Mouse (Mus musculus) layer of hippocampus, adult 11-12 months (tissue): ENCODE data around the gene Ano5.
A peak's percentile ranks its signal among the peaks of the same experiment; 100 is the strongest.

ENCODE experiments used
- DNase-seq: peaks from one replicate; pipeline ENCODE4 v3.0.0; 2022; ENCODE audit warnings: low spot score

Gene Ano5

DNA sequence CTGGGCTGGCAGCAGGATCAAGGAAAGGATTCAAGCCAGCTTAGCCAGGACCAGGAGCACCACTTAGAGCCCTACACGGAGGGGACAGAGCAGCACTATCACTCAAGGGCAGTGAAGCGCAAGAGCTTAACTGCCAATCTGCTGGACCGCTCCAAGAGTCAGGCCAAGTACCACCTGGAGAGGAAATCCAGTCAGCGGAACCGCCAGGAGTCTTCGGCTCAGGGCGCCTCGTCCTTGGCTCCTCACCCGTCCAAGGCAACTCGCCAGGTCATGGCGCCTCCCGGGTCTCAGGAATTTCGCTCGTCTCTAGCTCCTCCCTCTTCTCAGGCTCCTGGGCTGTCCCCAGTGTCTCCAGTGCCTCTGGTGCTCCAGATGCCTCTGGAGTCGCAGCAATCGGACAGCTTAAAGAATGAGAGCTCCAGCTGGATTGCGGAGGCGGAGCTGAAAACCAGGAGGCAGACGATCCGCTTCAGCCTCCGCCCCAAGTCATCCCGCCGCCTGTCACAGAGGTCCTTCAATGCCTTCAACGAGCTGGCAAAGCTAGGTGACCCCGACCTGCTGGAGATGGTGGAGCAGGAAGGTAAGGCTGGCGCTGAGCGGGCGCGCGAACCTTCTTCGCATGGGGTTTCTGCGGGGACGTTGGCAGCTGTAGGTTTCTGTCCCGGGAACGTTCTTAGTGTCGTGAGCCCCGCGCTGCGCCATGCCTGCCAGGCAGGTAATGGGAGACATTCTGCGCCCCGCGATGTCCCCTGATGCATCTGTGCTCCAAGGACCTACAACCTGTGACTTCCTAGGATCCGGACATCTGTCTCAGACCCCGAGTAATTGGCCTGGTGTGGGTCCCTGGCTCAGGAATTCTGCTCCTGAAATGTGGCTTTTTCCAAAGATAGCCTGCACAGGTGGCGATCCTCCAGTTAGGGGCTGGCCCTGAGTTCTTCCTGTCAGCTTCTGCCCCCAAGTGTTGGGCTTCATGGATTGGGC lies at the start of gene Ano5:
Ano5 (plus strand) TSS at position 359 of the 981 bp plus-strand sequence.
- peak; percentile 23 for DNase-seq

DNA sequence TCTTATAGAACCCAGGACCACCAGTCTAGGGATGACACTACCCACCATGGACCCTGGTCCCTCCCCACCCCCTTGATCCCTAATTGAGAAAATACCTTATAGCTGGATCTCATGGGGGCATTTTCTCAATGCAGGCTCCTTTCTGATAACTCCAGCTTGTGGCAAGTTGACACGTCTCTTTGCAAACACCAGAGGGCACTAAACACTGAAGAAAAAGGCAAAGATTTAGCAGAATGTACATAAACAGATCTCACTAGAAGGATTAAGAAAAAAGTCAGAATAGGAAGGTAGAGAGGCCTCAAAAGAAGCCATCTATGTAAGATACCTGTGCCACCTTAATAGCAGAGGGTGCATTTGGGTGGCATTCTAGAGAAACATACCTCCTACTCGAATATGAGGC lies 11.4 kb upstream of the Ano5 start:
- DNase-seq, result no peak

DNA sequence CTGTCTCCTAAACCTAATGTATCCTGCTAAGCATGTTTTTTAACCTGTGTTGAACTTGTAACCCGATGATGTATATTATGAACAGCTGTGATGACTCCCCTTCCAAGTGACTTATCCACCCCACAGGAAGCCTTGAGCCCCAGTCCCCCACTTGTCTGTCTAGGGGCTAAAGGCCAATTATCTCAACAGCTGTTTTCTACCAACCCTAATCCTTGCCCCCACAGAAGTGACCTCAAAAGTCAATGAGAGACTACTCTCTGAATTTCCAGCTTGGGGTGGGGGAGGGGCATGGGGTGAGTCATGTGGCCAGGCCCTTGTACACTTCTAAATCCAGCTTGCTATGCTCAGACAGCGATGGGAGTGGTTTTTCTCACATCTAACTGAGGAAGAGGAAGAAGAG lies 6.9 kb upstream of the Ano5 start:
- DNase-seq, result no peak

DNA sequence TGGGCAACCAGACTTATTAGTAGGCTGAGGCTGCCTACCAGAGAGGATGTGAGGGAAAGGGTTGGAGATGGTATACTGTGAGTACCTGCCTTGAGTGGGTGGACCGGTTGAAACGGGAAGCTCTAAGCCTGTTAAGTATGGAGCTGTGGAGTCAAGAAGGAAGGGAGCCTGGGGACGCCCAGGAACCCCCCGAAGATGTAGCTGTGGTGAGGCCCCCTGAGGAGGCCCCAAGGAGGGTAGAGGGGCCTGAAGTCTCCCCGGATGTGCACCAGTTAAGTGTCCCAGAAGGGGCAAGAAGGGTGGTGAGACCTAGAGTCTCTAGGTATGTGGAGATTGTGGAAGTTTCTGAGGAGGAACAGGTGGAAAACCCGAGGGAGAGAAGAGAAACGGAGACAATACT lies 682 bp upstream of the Ano5 start:
- DNase-seq, result no peak

DNA sequence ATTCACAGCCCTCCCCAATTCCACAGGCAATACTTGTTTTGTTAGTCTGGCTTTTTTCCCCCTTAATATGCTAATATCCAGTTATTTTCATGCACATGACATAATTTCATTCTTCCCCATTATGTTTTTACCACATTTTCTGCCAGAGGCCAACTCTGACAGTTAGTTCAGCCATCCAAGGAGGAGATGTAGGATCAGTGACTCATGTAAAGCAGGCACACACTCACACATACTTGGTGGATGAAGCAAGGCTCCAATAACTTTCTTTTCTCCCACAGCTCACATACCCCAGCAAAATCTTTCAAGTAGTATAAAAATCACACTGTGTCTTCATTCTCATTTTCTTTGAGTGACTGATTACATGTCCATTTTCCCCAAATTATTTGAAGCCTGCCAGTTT lies 28.5 kb downstream of the Ano5 start:
- no peak for DNase-seq

DNA sequence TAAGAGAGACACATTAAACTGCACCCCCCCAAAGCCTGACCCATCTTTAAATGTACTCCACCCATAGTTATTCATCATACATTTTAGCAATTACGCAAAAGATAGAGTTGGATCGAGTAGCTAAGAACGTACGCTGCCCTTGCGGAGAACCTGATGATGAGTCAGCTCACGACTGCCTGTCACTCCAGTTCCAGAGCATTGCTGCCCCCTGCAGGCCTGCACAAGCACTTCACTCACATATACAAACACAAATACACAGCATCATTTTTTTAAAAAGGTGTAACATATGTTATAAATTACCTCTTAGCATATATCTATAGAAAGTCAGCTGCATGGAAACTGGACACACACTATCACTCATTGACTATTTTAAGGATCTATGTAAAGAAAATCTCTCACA lies 29.9 kb downstream of the Ano5 start:
- DNase-seq, result no peak

DNA sequence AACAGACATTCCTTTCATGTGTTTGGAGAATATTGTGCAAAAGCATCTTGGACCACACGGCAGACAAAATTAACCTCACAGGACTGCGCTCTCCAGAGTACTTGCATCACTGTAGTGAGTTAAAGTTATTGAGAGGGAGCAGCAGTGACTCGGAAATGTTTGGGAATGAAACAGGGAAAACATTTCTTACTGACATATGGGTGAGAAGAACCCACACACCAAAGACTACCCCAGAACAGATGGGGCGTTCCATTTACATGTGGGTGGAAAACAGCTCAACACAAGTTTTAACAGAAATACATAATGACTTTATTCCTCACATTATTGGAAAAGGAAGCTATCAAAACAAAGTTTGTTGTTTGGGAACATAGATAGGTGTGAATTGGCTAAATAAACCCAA lies 89.2 kb downstream of the Ano5 start:
- DNase-seq, result peak; percentile 36

DNA sequence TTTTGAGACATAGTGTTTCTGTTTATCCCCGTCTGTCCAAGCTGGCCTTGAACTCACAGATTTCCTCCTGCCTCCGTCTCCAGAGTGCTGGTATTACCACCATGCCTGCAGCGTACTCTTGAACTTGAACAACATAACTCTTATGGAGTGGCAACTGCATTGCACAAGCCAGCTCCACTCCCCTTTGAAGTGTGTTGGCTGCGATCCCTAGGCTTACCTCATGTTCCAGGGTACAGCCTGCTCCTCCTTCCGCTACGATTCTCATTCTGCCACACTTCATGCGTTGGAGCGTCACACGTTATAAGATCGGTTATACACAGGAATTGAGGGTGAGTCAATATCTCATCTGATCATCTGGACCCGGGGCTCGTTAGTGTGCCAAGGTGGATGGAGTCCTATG lies 92.9 kb downstream of the Ano5 start:
- DNase-seq, result no peak

DNA sequence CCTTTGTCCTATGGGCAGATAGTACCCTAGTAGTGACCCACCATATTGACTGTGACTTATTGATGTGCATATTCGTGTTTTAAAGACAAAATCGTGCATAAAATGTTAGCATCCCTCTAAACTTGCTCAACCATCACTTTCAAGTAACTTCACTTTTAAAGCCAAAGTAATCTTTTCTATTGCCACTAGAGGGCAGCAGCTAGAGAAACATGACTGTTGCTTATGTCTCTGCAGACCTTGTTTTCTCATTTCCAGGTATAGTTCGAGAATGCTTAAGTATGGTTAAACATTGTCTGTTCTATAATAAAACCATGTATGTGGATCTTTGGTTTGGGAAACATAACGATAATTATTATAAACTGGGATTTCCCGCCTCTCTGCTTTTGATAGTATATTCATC lies 103.6 kb downstream of the Ano5 start:
- DNase-seq, result no peak

DNA sequence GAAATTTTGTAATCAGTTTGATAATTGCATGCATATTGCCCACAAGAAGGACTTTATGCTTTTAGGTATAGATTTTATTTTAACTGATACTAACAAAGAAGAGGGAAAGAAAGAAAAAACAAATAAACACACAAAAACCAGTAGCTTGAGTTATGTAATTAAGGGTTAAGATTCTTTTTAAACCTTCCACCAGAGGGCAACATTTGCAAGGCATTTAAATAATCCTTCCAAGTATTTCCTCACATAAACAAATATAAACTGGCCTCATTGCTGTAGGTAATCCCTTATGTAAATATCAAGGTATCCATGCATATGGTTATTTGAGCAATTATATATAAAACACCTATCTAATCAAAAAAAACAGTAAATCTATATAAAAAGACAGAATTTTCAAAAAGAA lies 107.1 kb downstream of the Ano5 start:
- DNase-seq, result no peak

DNA sequence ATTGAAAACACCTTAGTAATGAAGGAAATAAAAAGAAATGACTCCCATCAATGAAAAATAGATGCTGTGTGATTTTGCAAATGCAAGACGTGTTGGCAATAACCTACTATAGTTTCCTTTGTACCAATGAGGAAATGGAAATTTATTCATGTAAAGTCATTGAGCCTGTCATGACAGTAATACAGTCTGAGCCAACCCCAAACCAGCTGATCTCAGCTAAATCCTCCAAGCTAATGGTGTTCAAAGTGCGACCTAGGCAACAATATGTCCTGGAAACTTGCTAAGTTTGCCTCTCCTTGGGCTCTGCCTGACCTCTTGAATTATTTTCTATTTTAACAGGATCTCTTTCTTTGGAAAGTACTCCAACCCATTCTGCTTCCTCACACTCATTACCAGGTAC lies 107.6 kb downstream of the Ano5 start:
- no peak for DNase-seq

DNA sequence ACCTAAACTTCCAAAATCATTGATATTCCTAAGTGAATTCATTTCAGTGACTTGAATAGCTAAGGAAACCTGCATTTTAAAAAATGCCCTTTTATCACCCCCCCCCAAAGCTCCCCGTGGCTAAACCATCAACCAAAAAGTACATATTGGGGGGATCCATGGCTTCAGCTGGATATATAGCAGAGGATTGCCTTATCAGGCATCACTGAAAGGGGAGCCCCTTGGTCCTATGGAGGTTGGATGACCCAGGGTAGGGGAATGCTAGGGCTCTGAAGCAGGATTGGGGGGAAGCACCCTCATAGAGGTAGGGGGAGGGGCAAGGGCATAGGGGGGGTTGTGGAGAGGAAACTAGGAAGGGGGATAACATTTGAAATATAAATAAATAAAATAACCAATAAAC lies 109.1 kb downstream of the Ano5 start:
- no peak for DNase-seq

DNA sequence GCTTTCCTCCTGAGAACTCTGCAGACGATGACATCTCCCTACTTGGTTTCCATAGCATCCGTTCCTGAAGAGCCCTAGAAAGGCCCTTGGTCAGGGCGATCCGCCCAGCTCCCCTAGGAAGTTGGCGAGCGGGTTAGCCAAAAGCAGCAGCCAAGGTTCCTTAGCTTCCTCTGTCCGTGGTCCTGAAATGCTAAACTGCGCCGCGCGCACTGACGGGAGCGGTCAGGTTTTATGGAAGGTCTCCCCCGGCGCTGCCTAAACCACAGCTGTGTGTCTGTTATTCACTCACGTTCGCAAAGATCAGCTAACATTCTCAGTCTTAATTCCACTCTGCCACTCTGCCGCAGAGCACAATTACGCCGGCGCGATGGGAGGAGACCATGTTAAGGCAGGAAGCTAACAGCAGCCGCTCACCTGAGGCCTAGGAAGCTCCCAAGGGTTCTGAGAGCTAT lies 110.9 kb downstream of the Ano5 start, which contains the start of gene Slc17a6:
Slc17a6 (plus strand) TSS at position 313 of the 452 bp plus-strand sequence.
- DNase-seq, result peak; percentile 32

DNA sequence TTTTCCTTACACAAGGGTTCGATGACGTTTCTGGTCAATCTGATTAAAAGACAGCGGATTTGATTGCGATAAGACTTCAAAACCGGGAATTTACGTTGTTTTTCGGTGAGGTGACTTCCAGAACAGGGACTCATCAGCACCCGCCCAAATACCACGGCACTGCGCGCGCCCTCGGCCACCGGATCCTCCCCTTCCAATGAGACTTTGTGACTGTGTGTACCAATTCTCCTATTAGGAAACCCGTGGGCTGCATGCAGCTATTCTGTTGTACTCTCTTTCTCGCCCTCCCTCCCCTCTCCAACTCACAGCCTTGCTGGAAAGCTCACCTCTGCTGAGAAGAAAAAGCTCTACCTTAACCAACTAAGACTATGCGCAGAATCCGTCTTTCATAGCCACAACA lies 111.4 kb downstream of the Ano5 start:
- no peak for DNase-seq

DNA sequence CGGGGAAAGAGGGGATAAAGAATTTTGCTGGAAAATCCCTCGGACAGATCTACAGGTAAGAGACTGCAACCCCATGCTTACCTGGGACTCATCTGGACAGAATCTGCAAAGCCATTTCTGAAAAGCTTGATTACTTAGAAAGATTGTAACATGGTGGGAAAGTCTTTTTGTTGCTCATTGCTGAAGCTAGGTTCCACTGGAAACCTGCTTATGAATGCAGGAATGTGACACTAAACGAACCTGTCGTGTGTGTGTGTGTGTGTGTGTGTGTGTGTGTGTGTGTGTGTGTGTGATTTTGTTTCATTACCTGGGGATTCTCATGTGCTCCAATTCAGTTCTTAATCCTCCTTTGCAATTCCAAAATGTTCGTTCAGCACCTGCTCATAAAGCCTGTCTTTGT lies 111.8 kb downstream of the Ano5 start:
- no peak for DNase-seq

DNA sequence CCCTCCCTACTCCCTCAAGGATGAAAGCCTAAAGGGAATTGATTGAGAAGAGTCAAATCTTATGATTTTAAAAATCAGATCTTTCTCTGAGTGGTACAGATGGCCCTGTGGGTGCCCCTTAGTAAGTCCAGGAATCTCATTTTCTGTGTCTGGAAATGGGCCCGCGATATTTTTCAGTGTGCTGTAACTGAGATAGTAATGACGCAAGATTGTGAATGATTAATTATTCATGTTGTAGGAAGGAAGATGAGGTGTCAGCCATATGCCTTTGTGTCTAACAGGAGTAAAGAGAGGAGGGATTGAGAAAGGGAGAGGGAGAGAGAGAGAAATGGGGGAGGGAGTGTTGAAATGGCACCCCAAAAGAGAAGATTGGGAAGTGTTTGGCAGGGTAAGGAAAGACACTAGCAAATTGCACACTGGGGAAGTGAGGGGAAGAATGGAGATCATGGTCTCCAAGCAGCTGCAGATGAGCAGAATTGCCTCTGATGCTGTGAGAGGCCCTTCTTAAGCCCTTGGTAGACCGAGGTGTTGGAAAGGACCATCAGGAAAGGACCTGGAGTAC lies 113.6 kb downstream of the Ano5 start:
- DNase-seq, result no peak

DNA sequence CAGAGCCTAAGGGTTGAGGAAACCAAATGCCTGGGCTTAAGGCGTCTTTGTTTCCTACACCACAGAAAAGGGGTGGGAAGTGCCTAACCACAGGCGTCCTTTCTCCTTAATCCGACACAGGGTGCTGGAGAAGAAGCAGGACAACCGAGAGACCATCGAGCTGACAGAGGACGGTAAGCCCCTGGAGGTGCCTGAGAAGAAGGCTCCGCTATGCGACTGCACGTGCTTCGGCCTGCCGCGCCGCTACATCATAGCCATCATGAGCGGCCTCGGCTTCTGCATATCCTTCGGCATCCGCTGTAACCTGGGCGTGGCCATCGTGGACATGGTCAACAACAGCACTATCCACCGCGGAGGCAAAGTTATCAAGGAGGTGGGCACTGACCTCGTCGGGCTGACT lies 114.3 kb downstream of the Ano5 start:
- no peak for DNase-seq

DNA sequence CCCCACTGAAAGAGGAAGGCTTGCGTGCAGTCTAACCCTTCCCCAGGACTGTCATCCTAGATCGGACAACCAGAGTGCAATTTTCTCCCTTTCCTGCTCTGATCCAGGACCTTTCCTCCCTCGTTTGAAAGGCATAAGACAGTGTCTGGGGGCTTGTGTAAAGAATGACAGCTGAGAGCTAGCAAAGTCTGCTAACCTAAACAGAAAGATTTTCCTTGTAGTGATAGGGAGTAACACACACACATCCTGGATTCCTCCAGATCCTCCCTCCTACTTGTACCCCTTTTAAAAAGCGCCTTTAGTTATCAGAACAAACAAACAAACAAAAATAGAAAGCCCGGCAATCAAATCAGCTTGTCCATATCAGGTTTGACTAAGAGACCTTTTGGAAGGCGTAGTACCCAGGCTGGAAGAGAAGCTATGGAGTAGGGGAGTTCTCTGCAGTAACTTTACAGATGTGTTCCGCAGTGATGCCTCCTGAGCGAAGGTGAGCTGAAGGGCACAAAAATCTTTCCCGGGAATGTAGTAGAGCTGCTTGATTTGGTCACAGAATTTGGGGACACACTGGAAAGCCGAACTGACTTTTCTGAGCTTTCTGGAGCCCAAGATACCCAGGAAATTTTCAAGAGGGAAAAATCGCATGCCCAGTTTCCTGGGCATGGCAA lies 114.9 kb downstream of the Ano5 start:
- no peak for DNase-seq

DNA sequence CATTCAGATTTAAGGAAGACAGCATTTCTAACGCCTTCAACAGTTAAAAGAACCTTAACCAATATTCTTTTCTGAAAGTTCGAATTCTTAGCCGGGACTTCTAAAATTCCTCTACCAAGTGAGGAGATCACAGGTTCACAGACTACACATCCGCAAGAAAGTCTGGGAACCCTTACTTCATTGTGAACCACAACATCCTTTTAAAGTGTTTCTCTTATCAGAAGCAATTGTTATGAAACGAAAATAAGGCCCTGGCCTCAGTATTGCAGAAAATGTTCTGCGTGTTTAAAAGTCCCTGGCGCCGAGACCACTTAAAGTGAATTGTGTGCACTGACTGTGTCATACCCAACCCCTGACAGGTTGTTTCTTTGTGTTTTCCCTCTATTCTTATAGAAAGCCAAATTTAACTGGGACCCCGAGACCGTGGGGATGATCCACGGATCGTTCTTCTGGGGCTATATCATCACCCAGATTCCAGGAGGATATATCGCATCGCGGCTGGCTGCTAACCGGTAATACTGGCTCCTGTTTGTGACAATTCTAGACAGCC lies 115.7 kb downstream of the Ano5 start:
- no peak for DNase-seq

DNA sequence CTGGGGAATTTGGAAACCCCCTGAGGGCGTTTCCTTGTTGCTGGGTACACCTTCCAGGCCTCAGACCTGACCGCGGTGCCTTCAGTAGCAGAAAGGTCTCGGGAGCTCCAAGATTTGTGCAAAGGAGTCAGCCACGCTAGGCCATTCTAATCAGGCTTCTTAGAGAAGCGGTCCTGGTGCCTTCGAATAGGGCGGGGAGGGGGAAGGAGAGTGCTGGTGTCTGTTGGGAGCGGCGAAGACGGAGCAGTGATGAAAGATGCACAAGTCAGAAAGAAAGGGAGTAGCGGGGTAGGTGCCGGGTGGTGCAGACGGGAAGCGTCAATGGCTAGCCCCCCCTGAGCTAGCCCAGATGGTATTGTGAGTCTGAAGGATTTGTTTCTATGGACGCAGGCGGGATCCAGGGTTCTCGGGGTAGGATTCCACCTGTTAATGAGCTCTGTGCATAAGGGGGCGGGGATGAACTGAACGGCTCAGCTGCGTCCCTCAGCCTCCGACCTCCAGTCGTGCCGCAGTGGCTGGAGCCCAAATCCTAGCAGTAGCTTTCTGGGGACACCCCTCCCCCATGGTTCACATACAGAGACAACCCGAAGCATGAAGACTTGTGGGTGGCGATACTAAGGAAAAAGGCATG lies 116.3 kb downstream of the Ano5 start:
- DNase-seq, result no peak

DNA sequence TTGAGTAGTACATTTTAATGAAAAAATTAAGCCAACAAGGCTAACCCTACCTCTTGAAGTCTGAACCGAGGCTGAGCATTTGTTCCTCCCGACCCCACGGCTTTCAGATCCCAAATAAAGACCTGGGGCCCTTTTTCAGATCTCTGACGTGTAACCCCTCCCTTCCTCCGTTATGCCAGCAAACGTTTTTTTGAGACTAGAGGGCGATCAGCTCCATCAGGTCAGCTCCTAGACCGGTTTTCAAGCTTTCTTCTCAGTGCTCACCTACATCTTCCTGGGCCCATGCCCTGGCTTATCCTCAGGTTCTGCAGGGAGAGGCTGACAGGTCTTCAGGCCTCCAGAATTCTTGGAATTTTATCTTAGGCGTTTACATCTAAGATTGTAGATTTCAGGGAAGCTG lies 116.8 kb downstream of the Ano5 start:
- DNase-seq, result no peak

DNA sequence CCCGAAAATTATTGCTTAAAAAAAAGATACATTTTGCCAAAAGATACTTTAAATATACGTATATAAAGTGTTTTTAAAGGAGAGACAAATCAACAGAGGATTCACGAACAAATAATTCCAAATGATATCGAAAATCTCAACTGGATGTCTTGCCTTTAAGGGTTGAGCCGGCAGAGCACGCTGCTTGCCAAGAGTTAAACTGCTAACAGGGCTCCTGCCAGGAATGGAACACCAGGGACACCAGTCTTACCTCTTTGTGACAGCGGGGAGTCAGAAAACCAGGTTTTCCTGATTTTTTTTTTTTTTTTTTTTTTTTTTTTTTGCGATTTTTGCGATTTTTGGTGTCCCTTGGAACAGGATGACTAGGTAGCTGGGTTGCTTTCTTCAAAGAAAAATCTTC lies 117.5 kb downstream of the Ano5 start:
- DNase-seq, result no peak
